Comparison of ENCODE assay signal across 8 mouse cellular contexts in the genomic region with DNA sequence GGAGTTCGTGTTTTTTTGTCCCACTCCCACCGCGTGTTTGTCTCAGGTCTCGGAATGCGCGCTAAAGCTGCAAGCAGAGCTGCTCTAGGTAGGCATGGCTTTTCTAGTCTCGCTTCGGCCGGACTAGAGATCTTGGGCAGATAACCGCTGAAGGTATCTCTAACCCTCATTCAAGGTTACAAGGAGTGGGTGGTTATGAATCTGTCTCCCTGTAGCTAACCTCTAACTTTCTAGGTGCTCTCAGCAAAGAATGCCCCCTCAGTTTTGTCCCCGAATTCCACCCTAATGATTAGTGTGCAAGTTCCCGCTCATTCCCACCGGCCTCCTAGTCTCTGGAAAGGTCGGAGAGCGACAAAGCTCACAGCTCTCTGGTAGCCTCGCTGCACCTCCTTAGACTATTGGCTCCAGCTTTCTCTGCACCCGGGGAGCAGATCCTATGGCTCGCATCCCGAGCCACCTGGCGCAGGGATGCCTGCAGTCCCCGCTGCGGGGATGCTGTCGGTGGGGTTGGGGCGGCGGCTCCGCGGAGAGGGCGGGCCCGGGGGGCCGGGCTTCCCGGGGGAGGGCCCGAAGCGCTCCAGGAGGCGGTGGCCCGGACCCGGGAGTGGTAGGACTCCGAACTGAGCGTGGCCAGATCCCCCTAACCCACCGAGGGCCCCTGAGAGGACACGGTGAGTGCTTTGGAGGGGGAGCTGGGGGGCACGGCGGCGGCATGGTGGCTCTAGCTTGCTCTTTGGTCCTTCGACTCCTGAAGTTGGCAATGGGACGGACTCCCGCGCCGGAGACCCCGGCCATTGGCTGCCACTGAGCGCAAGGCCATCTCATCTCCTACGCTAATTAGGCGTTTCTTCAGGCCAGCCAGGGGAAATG. TPM values are rescaled to one million over a fixed set of nuclear protein-coding genes. Genes with fewer than 3 reads are reported as not detected.
A peak's percentile ranks its signal among the peaks of the same experiment; 100 is the strongest.
DNase-seq lines count a peak whose midpoint lies in the region; ATAC-seq and TF ChIP-seq lines count a peak whose summit lies in the region.

No protein-coding gene starts in this region.

- no peaks in the 10 kb centered on the region for H3K36me3 ChIP-seq in hindbrain, embryonic 16.5 days (ENCODE audit: control insufficient read depth, insufficient read depth, low read length)
- H3K36me3 ChIP-seq in liver, embryonic 11.5 days (ENCODE audit: control insufficient read depth, insufficient read depth, low read length) = peaks cover under 1% of the 10 kb centered on the region; the same call in 1 of the 2 replicates
- H3K36me3 ChIP-seq in myocyte (ENCODE audit: control insufficient read depth, insufficient read depth) = peaks cover under 1% of the 10 kb centered on the region

- WGBS in hindbrain, embryonic 16.5 days = under 1% methylated on average over 52 of the region's 52 CpGs
- WGBS in liver, embryonic 11.5 days = 1% methylated on average over 52 of the region's 52 CpGs

- peak overlapping the region; percentile 56 for H3K4me3 ChIP-seq in hindbrain, embryonic 16.5 days (ENCODE audit: low read length)
- H3K4me3 ChIP-seq in liver, embryonic 11.5 days (ENCODE audit: low read depth, low read length) = peak overlapping the region; percentile 61
- H3K4me3 ChIP-seq in myocyte = peak overlapping the region; percentile 89

- H3K9ac ChIP-seq in hindbrain, embryonic 16.5 days (ENCODE audit: low read depth, low read length) = peak overlapping the region; percentile 68
- H3K9ac ChIP-seq in liver, embryonic 11.5 days (ENCODE audit: low read depth, low read length) = peak overlapping the region; percentile 46

- H3K9me3 ChIP-seq in hindbrain, embryonic 16.5 days (ENCODE audit: control insufficient read depth, low read length) = no peaks in the 10 kb centered on the region
- no peaks in the 10 kb centered on the region for H3K9me3 ChIP-seq in liver, embryonic 11.5 days (ENCODE audit: control insufficient read depth, low read length)

- peak; percentile 60 for TF ChIP-seq POLR2A in myocyte (IDR thresholded peaks at IDR 0.05; ENCODE audit: insufficient read length, low read depth)

- peak overlapping the region; percentile 98 for H3K4me2 ChIP-seq in hindbrain, embryonic 16.5 days (ENCODE audit: low read length)
- peak overlapping the region; percentile 81 for H3K4me2 ChIP-seq in liver, embryonic 11.5 days
- H3K4me2 ChIP-seq in myocyte (ENCODE audit: low read depth) = peak overlapping the region; percentile 90

- DNase-seq in retina, postnatal 1 day = peak; percentile 81
- no peak for DNase-seq in retina, embryonic 14.5 days (ENCODE audit: low spot score)
- DNase-seq in cerebellum, postnatal 14 days = peak; percentile 66 to 68
- DNase-seq in gastrocnemius, postnatal 10 days = peak; percentile 69
- peak; percentile 79 for DNase-seq in liver, embryonic 11.5 days (ENCODE audit: low spot score)
- peak; percentile 63 for DNase-seq in urinary bladder, postnatal 25 days (ENCODE audit: low spot score)

- peaks cover 4% of the 10 kb centered on the region; the same call in 1 of the 2 replicates for H3K27me3 ChIP-seq in hindbrain, embryonic 16.5 days (replicated peaks; ENCODE audit: control insufficient read depth, insufficient read depth, low read length)
- peaks cover 57% of the 10 kb centered on the region for H3K27me3 ChIP-seq in liver, embryonic 11.5 days (replicated peaks; ENCODE audit: control insufficient read depth, insufficient read depth, low read length)
- H3K27me3 ChIP-seq in myocyte (ENCODE audit: control insufficient read depth, insufficient read depth, insufficient read length) = no peaks in the 10 kb centered on the region

- peaks cover 20% of the 10 kb centered on the region for H3K4me1 ChIP-seq in hindbrain, embryonic 16.5 days (ENCODE audit: control insufficient read depth, insufficient read depth, low read depth, low read length)
- 0 out of 2 replicates have a peak, but pooled peaks cover 8% of the 10 kb centered on the region for H3K4me1 ChIP-seq in liver, embryonic 11.5 days (replicated peaks; ENCODE audit: control insufficient read depth, insufficient read depth, low read length)

- peak overlapping the region; percentile 31 for H3K27ac ChIP-seq in hindbrain, embryonic 16.5 days (ENCODE audit: low read depth, low read length)
- no peak overlapping the region; the same call in 1 of the 2 replicates for H3K27ac ChIP-seq in liver, embryonic 11.5 days (ENCODE audit: low read depth, low read length)

- peak; percentile 49 for ATAC-seq in hindbrain, embryonic 16.5 days
- ATAC-seq in liver, embryonic 11.5 days (replicated peaks; ENCODE audit: low FRiP score) = peak; percentile 64

- peak overlapping the region; percentile 42 for H3ac ChIP-seq in myocyte (ENCODE audit: control insufficient read depth, insufficient read length)

- peaks cover 15% of the 10 kb centered on the region for H3K79me2 ChIP-seq in myocyte (ENCODE audit: control insufficient read depth, insufficient read depth)

TF ChIP-seq in myocyte, 11 proteins besides CTCF, POLR2A, EP300 and RAD21:
- no peak for TF ChIP-seq USF1 (IDR thresholded peaks at IDR 0.05; ENCODE audit: low read depth)
- TF ChIP-seq POLR2AphosphoS2 (IDR thresholded peaks at IDR 0.05; ENCODE audit: insufficient read length, low read depth) = peak; percentile 66
- TF ChIP-seq MYOD1 (IDR thresholded peaks at IDR 0.05; ENCODE audit: control insufficient read depth in 1 of 3, insufficient read length in 2 of 3, low read depth in 2 of 3) = peak in 1 of 3 experiments; percentile 13

RNA-seq across cellular contexts. Expression of gene Pacsin3, which starts 0.7 kb away (rescaled TPM):
- 100 to 1,000 TPM; 288 to 337 TPM for total RNA-seq in gastrocnemius, postnatal 10 days (2021)
- 21.8 and 24.5 TPM in 2 replicates for polyA plus RNA-seq in hindbrain, embryonic 16.5 days (2015; fragmentation: Nextera tagmentation; extraction: Ambion mirVana)
- 15.6 and 16.1 TPM in 2 replicates for polyA plus RNA-seq in liver, embryonic 11.5 days (2014; fragmentation: Nextera tagmentation; extraction: Ambion mirVana)
- polyA plus RNA-seq in myocyte (2012; fragmentation: generic; extraction: Trizol) = 141 TPM

RNA-seq across cellular contexts. Expression of gene Arfgap2, which starts 8.3 kb away (rescaled TPM):
- total RNA-seq in gastrocnemius, postnatal 10 days (2021) = 10 to 100 TPM; 77.1 to 84.3 TPM
- 61.2 and 67.7 TPM in 2 replicates for polyA plus RNA-seq in hindbrain, embryonic 16.5 days (2015; fragmentation: Nextera tagmentation; extraction: Ambion mirVana)
- polyA plus RNA-seq in liver, embryonic 11.5 days (2014; fragmentation: Nextera tagmentation; extraction: Ambion mirVana) = 95.7 and 105 TPM in 2 replicates
- polyA plus RNA-seq in myocyte (2012; fragmentation: generic; extraction: Trizol) = 60.4 TPM

RNA-seq across cellular contexts. Expression of gene Ddb2, which starts 19.7 kb away (rescaled TPM):
- total RNA-seq in gastrocnemius, postnatal 10 days (2021) = 1 to 10 TPM; 4.2 to 7.6 TPM
- 16.1 and 17.4 TPM in 2 replicates for polyA plus RNA-seq in hindbrain, embryonic 16.5 days (2015; fragmentation: Nextera tagmentation; extraction: Ambion mirVana)
- 12.9 and 15.3 TPM in 2 replicates for polyA plus RNA-seq in liver, embryonic 11.5 days (2014; fragmentation: Nextera tagmentation; extraction: Ambion mirVana)
- 2.0 TPM for polyA plus RNA-seq in myocyte (2012; fragmentation: generic; extraction: Trizol)

RNA-seq across cellular contexts. Expression of gene Acp2, which starts 53.8 kb away (rescaled TPM):
- 10 to 100 TPM; 13.0 to 17.4 TPM for total RNA-seq in gastrocnemius, postnatal 10 days (2021)
- 38.6 and 43.2 TPM in 2 replicates for polyA plus RNA-seq in hindbrain, embryonic 16.5 days (2015; fragmentation: Nextera tagmentation; extraction: Ambion mirVana)
- 16.2 and 17.8 TPM in 2 replicates for polyA plus RNA-seq in liver, embryonic 11.5 days (2014; fragmentation: Nextera tagmentation; extraction: Ambion mirVana)
- 16.9 TPM for polyA plus RNA-seq in myocyte (2012; fragmentation: generic; extraction: Trizol)

RNA-seq across cellular contexts. Expression of gene Nr1h3, which starts 53.9 kb away (rescaled TPM):
- total RNA-seq in gastrocnemius, postnatal 10 days (2021) = 1 to 10 TPM; 3.7 to 4.0 TPM
- 2.6 and 3.1 TPM in 2 replicates for polyA plus RNA-seq in hindbrain, embryonic 16.5 days (2015; fragmentation: Nextera tagmentation; extraction: Ambion mirVana)
- 12.2 and 14.6 TPM in 2 replicates for polyA plus RNA-seq in liver, embryonic 11.5 days (2014; fragmentation: Nextera tagmentation; extraction: Ambion mirVana)
- polyA plus RNA-seq in myocyte (2012; fragmentation: generic; extraction: Trizol) = 0.53 TPM
